ENCODE assay signal across 24 mouse cellular contexts in genomic region chr3:125093010-125093630, GRCm38 (mm10).
A peak's percentile ranks its signal among the peaks of the same experiment; 100 is the strongest.
DNase-seq lines count a peak whose midpoint lies in the region; ATAC-seq and TF ChIP-seq lines count a peak whose summit lies in the region.
"Had no signal": no experiment of that assay in that cellular context is flagged by ENCODE, and none has a peak within 500 bp of the region (broad histone marks: within the 10 kb centered on the region; RNA-seq: fewer than 3 reads in every experiment).

No protein-coding gene starts in this region.

- peak; percentile 32 to 72; a peak in 3 of 4 replicates for TF ChIP-seq EP300 in MEL (IDR thresholded peaks at IDR 0.05; ENCODE audit: low read depth in 1 of 2, low read length in 2 of 2)

- TF ChIP-seq POLR2A in MEL (IDR thresholded peaks at IDR 0.05; ENCODE audit: control insufficient read depth in 1 of 2, insufficient read depth in 1 of 2, low read depth in 1 of 2, low read length in 2 of 2, poor library complexity in 1 of 2): no peak

- no peak for TF ChIP-seq RAD21 in MEL (IDR thresholded peaks at IDR 0.05; ENCODE audit: low read depth, low read length)

- peak; percentile 79 for ATAC-seq in granulocyte monocyte progenitor cell, adult 5-6 weeks (replicated peaks; ENCODE audit: poor library complexity, severe bottlenecking)
- peak; percentile 63 for ATAC-seq in megakaryocyte progenitor cell, adult 5-6 weeks (replicated peaks; ENCODE audit: poor library complexity)
- ATAC-seq: activated CD4-positive, CD25-positive, alpha-beta regulatory T cell, adult 4 months; forebrain, embryonic 13.5 days; forebrain, embryonic 16.5 days had no signal

- peak; percentile 59 for DNase-seq in MEL (ENCODE audit: low read depth, low spot score)
- DNase-seq in right cerebral cortex, adult 18-20 months: no peak
- DNase-seq in heart, postnatal 10 days: no peak
- DNase-seq in left cerebral cortex, adult 9 months (ENCODE audit: low spot score in 2 of 2): no peak
- DNase-seq: adrenal gland, adult 8-10 months; adrenal gland, postnatal 25 days; cerebellum, adult 11-12 months; cerebellum, adult 8-10 months; cerebellum, postnatal 36 days; gastrocnemius, adult 2 months; gastrocnemius, postnatal 14 days; heart, adult 18-20 months; heart, postnatal 14 days; heart, postnatal 4 days had no signal

- H3K27me3 ChIP-seq in MEL (ENCODE audit: control insufficient read depth in 1 of 2, insufficient read depth in 2 of 2, low read length in 2 of 2): no peaks in the 10 kb centered on the region
- H3K27me3 ChIP-seq: forebrain, embryonic 13.5 days; heart, embryonic 12.5 days; heart, embryonic 15.5 days; hindbrain, embryonic 12.5 days; hindbrain, embryonic 15.5 days had no signal

- no peak overlapping the region for H3K27ac ChIP-seq in MEL (ENCODE audit: control insufficient read depth, low read depth, low read length)
- H3K27ac ChIP-seq: forebrain, embryonic 10.5 days; forebrain, embryonic 13.5 days; gastrocnemius, adult 2 months; heart, embryonic 15.5 days; hindbrain, embryonic 12.5 days; hindbrain, embryonic 15.5 days had no signal

- intact Hi-C loops in heart, postnatal 10 days (cut with DNase I): no loop called here

- no peaks in the 10 kb centered on the region for H3K79me2 ChIP-seq in MEL (ENCODE audit: control insufficient read depth, insufficient read depth, low read length, poor library complexity)

- TF ChIP-seq CTCF in MEL (IDR thresholded peaks at IDR 0.05 in 2 of 3, conservative IDR thresholded peaks at IDR 0.05 in 1 of 3; ENCODE audit: control insufficient read depth in 1 of 3, insufficient read depth in 1 of 3, low read depth in 2 of 3, low read length in 3 of 3, poor library complexity in 1 of 3, severe bottlenecking in 1 of 3): no peak

- no peak overlapping the region; the same call in 1 of the 2 replicates for H3K9ac ChIP-seq in MEL (ENCODE audit: control insufficient read depth, low read depth, low read length, poor library complexity, severe bottlenecking)
- H3K9ac ChIP-seq: forebrain, embryonic 13.5 days; heart, embryonic 12.5 days; heart, embryonic 15.5 days; hindbrain, embryonic 12.5 days; hindbrain, embryonic 15.5 days had no signal

- H3K4me3 ChIP-seq in MEL (ENCODE audit: control insufficient read depth in 1 of 2, insufficient read depth in 1 of 2, low read depth in 2 of 2, low read length in 2 of 2): peak overlapping the region; percentile 9 to 51; a peak in 3 of 4 replicates
- H3K4me3 ChIP-seq: forebrain, embryonic 10.5 days; forebrain, embryonic 13.5 days; gastrocnemius, adult 2 months; heart, embryonic 12.5 days; heart, embryonic 15.5 days; hindbrain, embryonic 12.5 days; hindbrain, embryonic 15.5 days had no signal

- H3K4me1 ChIP-seq in MEL (ENCODE audit: control insufficient read depth in 1 of 2, insufficient read depth in 2 of 2, low read length in 2 of 2): peaks cover 0 to 3% of the 10 kb centered on the region in 2 experiments; a peak in 1 of 4 replicates
- H3K4me1 ChIP-seq: forebrain, embryonic 10.5 days; forebrain, embryonic 13.5 days; heart, embryonic 12.5 days; heart, embryonic 15.5 days; hindbrain, embryonic 12.5 days; hindbrain, embryonic 15.5 days had no signal

- H3K36me3 ChIP-seq in MEL (ENCODE audit: control insufficient read depth in 1 of 2, insufficient read depth in 2 of 2, low read length in 2 of 2): peaks cover 0 to 2% of the 10 kb centered on the region in 2 experiments; a peak in 1 of 4 replicates
- H3K36me3 ChIP-seq: forebrain, embryonic 10.5 days; heart, embryonic 12.5 days; heart, embryonic 15.5 days; hindbrain, embryonic 12.5 days; hindbrain, embryonic 15.5 days had no signal

- no peaks in the 10 kb centered on the region for H3K9me3 ChIP-seq in MEL (replicated peaks; ENCODE audit: insufficient read depth, low read length)
- H3K9me3 ChIP-seq: forebrain, embryonic 10.5 days; forebrain, embryonic 13.5 days; heart, embryonic 12.5 days; heart, embryonic 15.5 days; hindbrain, embryonic 12.5 days; hindbrain, embryonic 15.5 days had no signal

TF ChIP-seq in MEL, 35 proteins besides CTCF, POLR2A, EP300 and RAD21:
- TF ChIP-seq E2F4 (IDR thresholded peaks at IDR 0.05; ENCODE audit: borderline replicate concordance, low read depth, low read length) (no peak), MXI1 (IDR thresholded peaks at IDR 0.05; ENCODE audit: low read depth, low read length) (no peak), POLR2AphosphoS5 (IDR thresholded peaks at IDR 0.05; ENCODE audit: borderline replicate concordance, low read depth, low read length) (no peak), TBP (IDR thresholded peaks at IDR 0.05; ENCODE audit: low read depth, low read length) (no peak), KAT2A (conservative IDR thresholded peaks at IDR 0.05; ENCODE audit: low read depth, low read length) (no peak), RCOR1 (IDR thresholded peaks at IDR 0.05; ENCODE audit: low read depth, low read length) (peak; percentile 65), USF2 (IDR thresholded peaks at IDR 0.05; ENCODE audit: borderline replicate concordance in 1 of 2, insufficient read depth in 1 of 2, low read depth in 1 of 2, low read length in 2 of 2) (no peak), POLR2AphosphoS2 (IDR thresholded peaks at IDR 0.05; ENCODE audit: low read length) (no peak), NELFE (IDR thresholded peaks at IDR 0.05; ENCODE audit: low read depth, low read length) (no peak), MAFK (IDR thresholded peaks at IDR 0.05; ENCODE audit: borderline replicate concordance, low read depth, low read length) (no peak), MEF2A (IDR thresholded peaks at IDR 0.05; ENCODE audit: extremely low read depth, insufficient replicate concordance, low read depth, low read length, poor library complexity, severe bottlenecking) (no peak), ELF1 (IDR thresholded peaks at IDR 0.05; ENCODE audit: low read depth, low read length) (peak; percentile 59), JUND (IDR thresholded peaks at IDR 0.05; ENCODE audit: low read depth, low read length) (0 out of 2 replicates have a peak, but pooled peaks have one; percentile 15), MYB (IDR thresholded peaks at IDR 0.05; ENCODE audit: low read depth, low read length) (no peak; the same call in 1 of the 2 replicates), CHD2 (IDR thresholded peaks at IDR 0.05; ENCODE audit: low read length) (no peak), ZMIZ1 (IDR thresholded peaks at IDR 0.05; ENCODE audit: low read depth, low read length) (no peak), ZNF384 (IDR thresholded peaks at IDR 0.05; ENCODE audit: low read depth, low read length) (peak; percentile 36; the same call in 1 of the 2 replicates), SMC3 (IDR thresholded peaks at IDR 0.05; ENCODE audit: low read depth, low read length) (no peak), TCF12 (IDR thresholded peaks at IDR 0.05; ENCODE audit: low read depth, low read length) (peak; percentile 55; the same call in 1 of the 2 replicates), ZC3H11A (IDR thresholded peaks at IDR 0.05; ENCODE audit: low read depth, low read length) (no peak), ETS1 (IDR thresholded peaks at IDR 0.05; ENCODE audit: low read depth, low read length) (peak; percentile 81), GABPA (IDR thresholded peaks at IDR 0.05; ENCODE audit: low read depth, low read length) (no peak), BHLHE40 (IDR thresholded peaks at IDR 0.05; ENCODE audit: borderline replicate concordance, low read depth, low read length) (no peak), CHD1 (IDR thresholded peaks at IDR 0.05; ENCODE audit: low read depth, low read length) (no peak), MYC (IDR thresholded peaks at IDR 0.05; ENCODE audit: low read depth, low read length) (no peak), UBTF (IDR thresholded peaks at IDR 0.05; ENCODE audit: borderline replicate concordance, insufficient read depth, low read depth, low read length) (no peak), GATA1 (IDR thresholded peaks at IDR 0.05; ENCODE audit: low read depth, low read length) (peak; percentile 85), MAZ (IDR thresholded peaks at IDR 0.05; ENCODE audit: low read depth, low read length) (no peak), SIN3A (IDR thresholded peaks at IDR 0.05; ENCODE audit: low read length) (0 out of 2 replicates have a peak, but pooled peaks have one; percentile 18)
